Mouse (Mus musculus) intestine, postnatal 0 days (tissue): ENCODE results near the gene Cdk5rap3. TPM values are rescaled to one million over a fixed set of nuclear protein-coding genes. Genes with fewer than 3 reads are reported as not detected.

ENCODE experiments used
- ATAC-seq: fragments of 200-750 bp; cut with Nextera tagmentation; 2 replicates; pipeline ENCODE4 v1.8.0; 2017; ENCODE audit warnings: mild to moderate bottlenecking, moderate TSS enrichment, moderate library complexity
- H3K27ac ChIP-seq: fragments of 300-500 bp; sonication (generic); 2 replicates; pipeline ENCODE4 v1.5.1; 2014; ENCODE audit warnings: mild to moderate bottlenecking, low read depth, low read length, moderate library complexity
- H3K27me3 ChIP-seq: fragments of 300-500 bp; sonication (generic); replicated peaks from 2 replicates; pipeline ENCODE4 v1.6.1; 2014; ENCODE audit warnings: low read length, mixed read lengths; ENCODE audit not compliant: control insufficient read depth, insufficient read depth
- H3K36me3 ChIP-seq: fragments of 300-500 bp; sonication (generic); 2 replicates; pipeline ENCODE4 v1.6.1; 2014; ENCODE audit warnings: mild to moderate bottlenecking, moderate library complexity; ENCODE audit not compliant: control insufficient read depth, insufficient read depth
- H3K4me1 ChIP-seq: fragments of 300-500 bp; sonication (generic); replicated peaks from 2 replicates; pipeline ENCODE4 v1.6.1; 2014; ENCODE audit warnings: antibody characterized with exemption, low read length, mixed read lengths; ENCODE audit not compliant: control insufficient read depth, insufficient read depth
- H3K4me2 ChIP-seq: fragments of 300-500 bp; sonication (generic); replicated peaks from 2 replicates; pipeline ENCODE4 v1.6.1; 2014; ENCODE audit warnings: low read depth, mild to moderate bottlenecking, moderate library complexity
- H3K4me3 ChIP-seq: fragments of 300-500 bp; sonication (generic); 2 replicates; pipeline ENCODE4 v1.5.1; 2014; ENCODE audit warnings: low read depth, low read length
- H3K9ac ChIP-seq: fragments of 300-500 bp; sonication (generic); 2 replicates; pipeline ENCODE4 v1.6.1; 2014; ENCODE audit warnings: mild to moderate bottlenecking, low read depth, low read length
- H3K9me3 ChIP-seq: fragments of 300-500 bp; sonication (generic); 2 replicates; pipeline ENCODE4 v1.6.1; 2016; ENCODE audit warnings: mixed run types; ENCODE audit not compliant: control insufficient read depth
- CTCF ChIP-seq: sonication (generic); IDR thresholded peaks from 2 replicates; pipeline ENCODE4 v1.5.1; 2016; ENCODE audit warnings: low read depth, mild to moderate bottlenecking, control low read depth, antibody characterized with exemption, moderate library complexity
- WGBS: fragments of 180-500 bp; shearing (Covaris S2); extraction: QIAGEN DNeasy Blood & Tissue Kit; methylation state at CpG from one replicate; pipeline ENCODE4 v1.1.7; 2014; 5-methylcytosine and 5-hydroxymethylcytosine counted together
- polyA plus RNA-seq: library from polyadenylated mRNA; unstranded; fragments of >200 nt; fragmentation: Nextera tagmentation; extraction: Ambion mirVana; gene quantifications from 2 replicates; pipeline ENCODE4 v1.2.1, GENCODE M21; 2015

The Cdk5rap3 gene
- polyA plus RNA-seq, 1 experiment from 2014 or later, result 64.1 TPM

DNA sequence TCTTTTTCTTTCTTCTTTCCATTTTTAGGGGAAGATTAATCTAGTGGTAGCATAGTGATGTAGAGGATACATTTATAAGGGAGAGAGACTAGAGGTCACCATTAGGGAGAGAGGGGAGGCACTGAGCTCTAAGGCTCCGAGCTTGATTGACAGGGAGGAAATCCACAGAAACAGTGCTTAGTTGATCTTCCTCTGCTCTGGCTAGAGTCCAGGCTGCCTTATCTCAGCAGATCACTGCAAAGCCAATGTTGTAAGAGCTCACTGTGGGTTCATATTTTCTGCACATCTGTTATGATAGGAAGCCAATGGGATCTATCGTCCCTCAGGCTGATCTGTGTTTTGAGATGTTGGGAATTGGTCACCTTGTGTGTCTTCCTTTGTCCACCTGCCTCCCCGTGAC, 37.6 kb downstream of the Cdk5rap3 start:
- 58% methylated on average over 3 of the region's 3 CpGs for WGBS
- Histone ChIP-seq H3K27ac (no peak overlapping the region), H3K9me3 (no peaks in the 10 kb centered on the region), H3K4me1 (no peaks in the 10 kb centered on the region), H3K4me3 (no peak overlapping the region), H3K27me3 (peaks cover 24% of the 10 kb centered on the region), H3K9ac (no peak overlapping the region), H3K36me3 (no peaks in the 10 kb centered on the region), H3K4me2 (no peak overlapping the region)
- TF ChIP-seq CTCF, result no peak
- ATAC-seq, result no peak

DNA sequence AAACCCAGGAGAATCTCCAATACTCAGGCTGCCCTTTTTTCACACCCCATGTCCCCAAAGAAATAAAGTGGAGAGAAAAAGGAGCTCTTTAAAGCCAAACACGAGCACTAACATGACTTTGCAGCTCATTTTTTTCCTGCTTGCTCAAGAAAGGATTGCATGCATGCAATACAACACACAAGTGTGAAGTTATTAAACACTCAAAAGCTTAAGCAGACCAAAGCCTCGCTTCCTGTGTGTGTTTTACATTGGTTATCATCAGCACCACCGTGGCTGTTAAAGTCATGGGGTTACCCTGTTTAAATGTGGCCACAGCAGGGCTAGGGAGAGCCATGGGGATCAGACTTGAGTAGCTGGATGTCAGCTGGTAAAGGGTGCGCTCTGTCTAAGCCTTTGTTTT, 39.2 kb downstream of the Cdk5rap3 start:
- Histone ChIP-seq H3K4me2 (no peak overlapping the region), H3K9ac (no peak overlapping the region), H3K4me1 (no peaks in the 10 kb centered on the region), H3K27me3 (peaks cover 24% of the 10 kb centered on the region), H3K9me3 (no peaks in the 10 kb centered on the region), H3K27ac (no peak overlapping the region), H3K36me3 (no peaks in the 10 kb centered on the region), H3K4me3 (no peak overlapping the region)
- WGBS, result 43% methylated on average over 4 of the region's 4 CpGs
- no peak for TF ChIP-seq CTCF
- no peak for ATAC-seq

DNA sequence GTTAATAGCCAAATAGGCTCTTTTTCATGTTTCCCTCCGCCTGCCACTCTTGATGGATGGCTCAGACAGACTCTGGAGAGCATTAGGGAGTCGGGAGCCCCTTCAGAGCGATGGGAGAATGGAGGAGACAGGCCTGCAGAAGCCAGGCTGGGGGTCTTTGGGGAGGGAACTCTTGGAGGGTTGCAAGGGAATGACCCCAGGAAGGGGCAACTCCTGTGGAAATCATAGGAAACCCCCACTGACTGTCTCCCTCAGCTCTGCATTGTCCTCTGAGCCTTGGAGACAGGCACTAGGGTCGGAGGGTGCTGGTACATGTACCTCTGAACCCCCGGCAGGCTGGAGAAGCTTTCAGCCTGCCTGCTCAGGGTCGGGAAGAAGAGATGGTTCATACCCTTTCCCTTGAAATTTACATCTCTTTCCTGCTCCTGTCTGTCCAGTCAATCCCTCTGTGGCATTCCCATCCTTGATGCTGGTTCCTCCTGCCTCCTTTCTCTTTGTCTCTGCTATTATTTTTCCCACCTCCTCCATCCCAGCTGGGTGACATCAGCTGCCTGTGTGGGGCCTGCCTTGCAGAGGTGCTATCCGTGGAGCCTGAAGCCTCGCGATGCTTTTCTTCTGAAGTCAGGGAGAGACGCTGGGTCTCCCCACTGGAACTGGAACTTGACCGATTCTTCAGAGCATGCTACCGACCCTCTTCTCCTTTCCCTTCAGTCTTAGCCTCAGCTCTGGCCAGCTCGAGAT, 39.8 kb downstream of the Cdk5rap3 start:
- TF ChIP-seq CTCF, result no peak
- ATAC-seq, result no peak
- 22% methylated on average over 13 of the region's 13 CpGs for WGBS
- Histone ChIP-seq H3K4me1 (no peaks in the 10 kb centered on the region), H3K27ac (no peak overlapping the region), H3K9ac (no peak overlapping the region; the same call in 1 of the 2 replicates), H3K4me2 (peak overlapping the region; percentile 64; the same call in 1 of the 2 replicates), H3K36me3 (no peaks in the 10 kb centered on the region), H3K27me3 (peaks cover 24% of the 10 kb centered on the region), H3K4me3 (0 out of 2 replicates have a peak overlapping the region, but pooled peaks have one; percentile 23), H3K9me3 (no peaks in the 10 kb centered on the region)

DNA sequence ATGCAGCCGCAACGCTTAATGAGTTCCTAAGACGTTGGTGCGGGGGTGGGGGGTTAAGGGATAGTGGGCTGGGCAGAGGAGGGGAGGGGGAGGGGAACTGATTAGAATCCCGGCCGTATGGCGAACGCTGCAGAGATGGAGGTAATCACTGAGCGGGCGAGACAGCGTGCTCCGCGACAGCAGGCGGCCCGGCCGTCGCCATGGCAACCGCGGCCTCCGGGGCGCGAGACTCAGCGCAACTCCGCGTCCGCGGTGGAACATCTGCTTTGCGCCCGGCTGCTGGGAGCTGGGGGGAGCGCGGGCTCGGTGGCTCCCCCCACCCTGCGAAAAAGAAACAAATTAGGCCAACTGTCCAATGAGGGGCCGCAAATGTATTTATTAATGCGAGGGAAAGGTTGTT, 40.6 kb downstream of the Cdk5rap3 start:
- peak; percentile 23; the same call in 1 of the 2 replicates for ATAC-seq
- TF ChIP-seq CTCF, result no peak
- H3K4me1 ChIP-seq, result no peaks in the 10 kb centered on the region
- H3K9ac ChIP-seq, result no peak overlapping the region
- peak overlapping the region; percentile 64 for H3K4me2 ChIP-seq
- H3K27ac ChIP-seq, result no peak overlapping the region
- no peaks in the 10 kb centered on the region for H3K9me3 ChIP-seq
- H3K36me3 ChIP-seq, result no peaks in the 10 kb centered on the region
- peak overlapping the region; percentile 23 for H3K4me3 ChIP-seq
- H3K27me3 ChIP-seq, result peaks cover 24% of the 10 kb centered on the region
- under 1% methylated on average over 35 of the region's 35 CpGs for WGBS

DNA sequence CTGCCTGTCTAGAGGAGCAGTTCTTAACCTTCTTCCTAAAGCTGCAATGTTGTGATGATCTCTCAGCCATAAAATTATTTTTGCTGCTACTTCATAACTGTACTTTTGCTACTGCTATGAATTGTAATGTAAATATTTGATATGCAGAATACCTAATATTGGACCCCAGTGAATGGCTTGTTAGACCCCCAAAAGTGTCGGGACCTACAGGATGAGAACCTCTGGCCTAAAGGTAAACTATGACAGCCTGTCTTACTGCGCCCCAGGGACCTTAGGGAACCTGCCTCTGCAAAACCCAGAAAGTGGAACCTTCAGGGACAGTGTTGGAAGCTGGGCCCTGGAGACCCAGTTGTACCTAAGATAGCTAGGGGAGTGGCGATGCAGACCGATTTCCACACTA, 41.0 kb downstream of the Cdk5rap3 start:
- H3K27ac ChIP-seq, result no peak overlapping the region
- H3K9ac ChIP-seq, result no peak overlapping the region
- 30% methylated on average over 4 of the region's 4 CpGs for WGBS
- no peaks in the 10 kb centered on the region for H3K9me3 ChIP-seq
- TF ChIP-seq CTCF, result no peak
- no peak for ATAC-seq
- peak overlapping the region; percentile 64 for H3K4me2 ChIP-seq
- H3K27me3 ChIP-seq, result peaks cover 24% of the 10 kb centered on the region
- H3K4me1 ChIP-seq, result no peaks in the 10 kb centered on the region
- peak overlapping the region; percentile 23 for H3K4me3 ChIP-seq
- H3K36me3 ChIP-seq, result no peaks in the 10 kb centered on the region

DNA sequence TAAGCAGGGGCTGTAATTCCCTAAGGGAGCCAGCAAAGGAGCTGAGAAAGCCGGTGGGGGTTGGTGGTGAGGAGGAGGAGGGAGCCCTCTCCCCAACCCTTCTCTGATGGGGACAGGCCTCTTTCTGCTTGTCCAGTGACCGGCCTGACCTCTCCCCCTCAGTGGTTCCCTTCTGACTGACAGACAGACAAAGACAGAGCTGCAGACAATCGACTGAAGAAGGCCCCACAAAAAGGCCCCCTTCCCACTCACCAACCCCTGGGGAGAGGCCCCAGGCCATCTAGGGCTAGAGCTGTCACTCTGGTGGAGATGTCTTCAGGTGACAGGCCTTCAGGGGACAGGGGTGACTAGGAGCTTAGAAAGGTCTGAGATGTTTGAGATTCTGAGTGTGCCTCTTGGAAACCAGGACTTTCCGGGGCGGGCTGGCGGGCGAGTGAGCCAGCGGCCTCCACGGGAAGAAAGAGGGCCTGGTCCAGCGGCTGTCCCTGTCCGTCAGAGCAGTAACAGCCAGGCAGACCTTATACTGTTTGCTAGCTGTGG, 42.6 kb downstream of the Cdk5rap3 start:
- Histone ChIP-seq H3K4me2 (no peak overlapping the region), H3K4me1 (no peaks in the 10 kb centered on the region), H3K9me3 (no peaks in the 10 kb centered on the region), H3K9ac (no peak overlapping the region), H3K27ac (no peak overlapping the region), H3K4me3 (no peak overlapping the region), H3K36me3 (no peaks in the 10 kb centered on the region), H3K27me3 (peaks cover 18% of the 10 kb centered on the region)
- no peak for ATAC-seq
- WGBS, result 68% methylated on average over 11 of the region's 11 CpGs
- no peak for TF ChIP-seq CTCF
